Mouse (Mus musculus): ENCODE measurements around the gene 4833423E24Rik.

4833423E24Rik gene

GRCm38 (mm10) chr2:85518879-85519278 lies at the start of gene 4833423E24Rik:
TSS of gene 4833423E24Rik (minus strand) at chr2:85519024.
- no peak for DNase-seq (ENCODE audit: low spot score)

GRCm38 (mm10) chr2:85561187-85561586 lies 42.4 kb upstream of the 4833423E24Rik start:
- peak; percentile 11 for DNase-seq (ENCODE audit: low spot score)

GRCm38 (mm10) chr2:85560226-85560625 lies 41.4 kb upstream of the 4833423E24Rik start:
- DNase-seq (ENCODE audit: low spot score): no peak

GRCm38 (mm10) chr2:85554806-85555205 lies 36.0 kb upstream of the 4833423E24Rik start:
- DNase-seq (ENCODE audit: low spot score): no peak

GRCm38 (mm10) chr2:85533934-85534333 lies 15.1 kb upstream of the 4833423E24Rik start:
- no peak for DNase-seq (ENCODE audit: low spot score)

GRCm38 (mm10) chr2:85532082-85532778 lies 13.4 kb upstream of the 4833423E24Rik start:
- no peak for DNase-seq (ENCODE audit: low spot score)

DNA sequence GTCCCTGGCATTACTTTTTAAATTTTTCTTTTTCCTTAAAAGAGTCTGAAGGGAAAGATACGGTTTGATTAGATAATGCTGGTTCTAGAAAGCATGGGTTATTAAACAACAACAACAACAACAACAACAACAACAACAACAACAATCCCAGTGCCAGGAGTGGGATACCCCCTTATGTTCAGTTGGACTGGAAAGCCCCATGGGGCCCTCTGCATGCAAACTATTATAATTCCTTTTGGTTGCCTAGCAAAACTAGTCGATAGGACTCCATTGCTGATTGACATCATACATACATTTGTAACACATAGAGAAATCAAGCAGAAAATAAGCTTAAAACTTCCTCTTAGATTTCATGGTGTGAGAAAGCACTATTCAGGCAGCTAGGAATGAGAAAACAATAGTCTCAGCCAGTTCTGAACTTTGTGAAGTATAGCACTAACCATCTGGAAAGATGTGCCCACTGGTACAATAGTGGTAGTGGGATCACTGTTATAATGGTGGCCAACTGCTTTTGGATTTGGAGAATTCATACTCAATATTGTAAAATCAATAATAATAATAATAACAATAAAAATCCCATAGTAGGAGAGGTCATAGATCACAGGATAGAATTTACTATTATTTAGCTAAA lies 4.2 kb upstream of the 4833423E24Rik start:
- DNase-seq (ENCODE audit: low spot score): no peak

GRCm38 (mm10) chr2:85518292-85518691 lies 532 bp downstream of the 4833423E24Rik start:
- peak; percentile 53 for DNase-seq (ENCODE audit: low spot score)

DNA sequence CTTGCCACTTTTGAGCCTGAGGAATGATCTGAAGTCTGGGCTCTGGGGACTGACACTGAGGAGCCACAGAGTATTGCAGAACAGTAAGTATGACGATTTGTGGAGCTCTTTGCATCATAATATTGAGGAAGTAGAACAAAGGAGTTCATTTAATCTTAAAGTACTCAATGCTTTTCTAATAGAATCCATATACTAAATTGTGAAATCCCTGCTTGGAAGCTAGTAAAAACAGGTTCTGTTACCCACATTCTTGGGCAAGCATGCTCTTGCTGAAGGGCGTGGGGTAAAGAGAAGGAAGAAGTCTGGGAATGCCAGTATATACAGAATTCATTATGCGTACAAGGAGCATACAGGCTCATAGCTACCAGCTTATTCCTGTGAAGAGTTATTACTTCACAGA lies 8.4 kb downstream of the 4833423E24Rik start:
- peak; percentile 27 for DNase-seq (ENCODE audit: low spot score)

GRCm38 (mm10) chr2:85490396-85490795 lies 28.4 kb downstream of the 4833423E24Rik start:
- DNase-seq (ENCODE audit: low spot score): no peak

- no peak for DNase-seq (ENCODE audit: low spot score)
Measured at GRCm38 (mm10) chr2:85466801-85467325, 52.0 kb downstream of the 4833423E24Rik start.

DNA sequence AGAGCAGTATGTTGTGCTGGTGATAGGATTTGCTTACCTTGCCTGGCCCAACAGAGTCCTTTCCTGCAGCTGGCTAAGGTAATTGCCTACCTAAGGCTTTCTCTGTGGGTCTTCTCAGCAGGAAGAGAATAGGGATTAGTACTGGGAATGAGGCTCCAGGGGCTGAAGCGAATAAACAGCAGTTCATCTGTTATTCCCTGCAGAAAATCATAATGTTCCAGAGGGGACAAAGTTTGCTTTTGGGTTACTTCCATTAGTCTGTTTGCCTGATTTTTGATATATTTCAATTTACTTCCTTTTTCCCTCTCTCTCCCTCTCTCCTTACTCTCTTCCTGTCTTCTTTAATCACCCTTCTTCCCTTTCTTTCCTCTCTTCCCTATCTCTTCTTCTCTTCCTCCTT lies 75.3 kb downstream of the 4833423E24Rik start, which contains the start of gene Olfr995:
TSS of gene Olfr995 (minus strand) at position 101 of the 400 bp plus-strand sequence.
- no peak for DNase-seq (ENCODE audit: low spot score)

- DNase-seq (ENCODE audit: low spot score): no peak
Measured at GRCm38 (mm10) chr2:85442546-85442945, 76.3 kb downstream of the 4833423E24Rik start.

DNA sequence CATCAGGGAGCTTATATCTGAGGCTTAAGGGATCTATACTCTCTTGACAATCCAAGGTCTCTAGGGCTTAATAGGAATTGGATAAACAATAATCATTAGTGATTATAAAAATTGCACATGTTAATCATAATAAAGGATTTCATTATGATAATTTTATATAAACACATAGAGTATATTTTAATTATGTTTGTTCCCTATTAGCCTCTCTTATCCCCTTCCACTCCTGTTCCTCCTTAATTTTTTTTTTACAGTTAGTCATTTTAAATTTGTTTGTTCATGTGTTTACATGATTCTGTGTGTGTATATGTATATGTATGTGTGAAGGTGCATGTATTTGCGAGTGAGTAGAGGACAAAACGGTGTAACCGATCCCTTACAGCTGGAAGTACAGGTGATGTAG lies 82.5 kb downstream of the 4833423E24Rik start, which contains the start of gene Olfr994:
TSS of gene Olfr994 (minus strand) at position 101 of the 400 bp plus-strand sequence.
- no peak for DNase-seq (ENCODE audit: low spot score)

Measured in urinary bladder, postnatal 14 days (tissue).